Mouse (Mus musculus) heart, adult 2 months (tissue): ENCODE measurements at regions not wholly inside any gene's neighbourhood (a gene's known extent, or its start where the extent isn't known, plus 50 kb on each side); places are given as distances from the start of the nearest gene placed in this dataset.

Source experiments
- DNase-seq, 2 experiments: peaks; one replicate each; pipeline ENCODE4 v3.0.0; 2021
- H3K27ac ChIP-seq: fragments of 200-600 bp; 2 replicates; pipeline ENCODE4 v1.8.1; 2022
- H3K27me3 ChIP-seq: fragments of 200-500 bp; 2 replicates; pipeline ENCODE4 v1.6.1; 2012; ENCODE audit warnings: mild to moderate bottlenecking, low read length, inconsistent platforms, mixed read lengths; ENCODE audit not compliant: control insufficient read depth, insufficient read depth
- H3K36me3 ChIP-seq: fragments of 200-500 bp; 2 replicates; pipeline ENCODE4 v1.6.1; 2012; ENCODE audit warnings: low read length, inconsistent platforms; ENCODE audit not compliant: control insufficient read depth, insufficient read depth
- H3K4me1 ChIP-seq: fragments of 200-500 bp; 2 replicates; pipeline ENCODE4 v1.6.1; 2011; ENCODE audit warnings: low read length; ENCODE audit not compliant: control insufficient read depth, insufficient read depth
- H3K4me3 ChIP-seq: fragments of 200-600 bp; 2 replicates; pipeline ENCODE4 v1.8.1; 2022
- H3K79me2 ChIP-seq: fragments of 200-500 bp; replicated peaks from 2 replicates; pipeline ENCODE4 v1.6.1; 2012; ENCODE audit warnings: mild to moderate bottlenecking, inconsistent platforms, low read length, moderate library complexity, mixed read lengths; ENCODE audit not compliant: control insufficient read depth, insufficient read depth
- H3K9ac ChIP-seq: fragments of 200-500 bp; 2 replicates; pipeline ENCODE4 v1.6.1; 2012; ENCODE audit warnings: low read depth, mild to moderate bottlenecking, control low read depth, inconsistent platforms, low read length, mixed read lengths
- CTCF ChIP-seq: fragments of 200-600 bp; IDR thresholded peaks from 2 replicates; pipeline ENCODE4 v1.8.1; 2022; ENCODE audit warnings: antibody characterized with exemption, mild to moderate bottlenecking, moderate library complexity
- EP300 ChIP-seq: fragments of 200-500 bp; IDR thresholded peaks from 2 replicates; pipeline ENCODE4 v1.6.1; 2011; ENCODE audit warnings: low read depth, low read length, control low read depth; ENCODE audit not compliant: insufficient read depth
- POLR2A ChIP-seq: fragments of 200-500 bp; IDR thresholded peaks from 2 replicates; pipeline ENCODE4 v1.6.1; 2011; ENCODE audit warnings: mild to moderate bottlenecking, low read depth, low read length, control low read depth; ENCODE audit not compliant: insufficient read depth
- WGBS: fragments of 180-500 bp; shearing (Covaris S2); methylation state at CpG from one replicate; pipeline ENCODE4 v1.1.7; 2018; 5-methylcytosine and 5-hydroxymethylcytosine counted together
- intact Hi-C: fragments of 180-260 bp; cut with DNase I; formaldehyde crosslinking; loops from one replicate; pipeline ENCODE4 v1.15.1; 2025

DNA sequence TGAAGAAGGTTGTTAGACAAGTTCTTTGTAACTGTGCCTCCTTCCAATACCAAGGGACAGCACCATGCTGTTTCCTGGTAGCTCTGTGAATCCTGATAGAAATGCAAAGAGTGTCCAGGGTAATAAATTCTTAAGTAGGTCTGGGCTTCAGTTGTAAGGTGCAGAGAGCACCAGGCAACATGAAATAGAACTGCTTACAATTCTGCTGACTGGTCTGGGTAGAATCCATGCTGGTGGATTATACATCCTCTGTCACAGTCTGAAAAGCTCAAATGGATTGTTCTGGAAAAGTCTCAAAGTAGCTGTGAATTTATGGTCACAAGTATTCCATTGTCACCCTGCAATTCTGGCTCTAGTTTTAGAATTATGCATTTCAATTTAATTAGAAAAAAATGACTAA, 251.7 kb downstream of the Fam84b start:
- no peaks in the 10 kb centered on the region for H3K4me1 ChIP-seq
- H3K36me3 ChIP-seq: no peaks in the 10 kb centered on the region
- H3K9ac ChIP-seq: no peak overlapping the region
- intact Hi-C loops: no loop called here
- H3K27ac ChIP-seq: no peak overlapping the region
- no peak overlapping the region for H3K4me3 ChIP-seq
- DNase-seq: no peak
- no peak for TF ChIP-seq POLR2A
- H3K79me2 ChIP-seq: no peaks in the 10 kb centered on the region
- no peaks in the 10 kb centered on the region for H3K27me3 ChIP-seq

DNA sequence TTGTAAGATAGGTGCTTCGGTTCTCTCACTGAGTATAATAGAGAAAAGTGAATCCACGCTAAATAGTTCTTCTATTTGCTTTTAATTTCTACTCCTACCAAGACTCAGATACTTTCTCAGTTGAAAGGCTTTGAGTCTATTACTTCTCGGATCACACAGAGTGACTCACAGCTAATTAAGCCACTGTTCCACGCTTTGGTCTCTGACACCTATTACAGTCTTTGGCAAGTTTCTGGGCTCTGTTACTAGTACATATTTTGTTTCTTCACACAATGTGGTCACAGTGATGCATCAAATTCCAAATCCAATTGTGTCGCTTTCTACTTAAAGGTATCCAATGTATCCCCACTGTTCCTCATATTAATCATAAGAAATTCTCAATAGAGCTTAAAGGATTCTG, 276.5 kb downstream of the Fam84b start:
- no peak overlapping the region for H3K27ac ChIP-seq
- no peaks in the 10 kb centered on the region for H3K36me3 ChIP-seq
- DNase-seq: no peak
- WGBS: 76% methylated on average over 5 of the region's 5 CpGs
- no peaks in the 10 kb centered on the region for H3K27me3 ChIP-seq
- no peak overlapping the region for H3K9ac ChIP-seq
- TF ChIP-seq CTCF: no peak
- TF ChIP-seq EP300: no peak
- no peak for TF ChIP-seq POLR2A
- H3K4me1 ChIP-seq: no peaks in the 10 kb centered on the region
- H3K79me2 ChIP-seq: no peaks in the 10 kb centered on the region
- intact Hi-C loops: no loop called here
- H3K4me3 ChIP-seq: no peak overlapping the region

DNA sequence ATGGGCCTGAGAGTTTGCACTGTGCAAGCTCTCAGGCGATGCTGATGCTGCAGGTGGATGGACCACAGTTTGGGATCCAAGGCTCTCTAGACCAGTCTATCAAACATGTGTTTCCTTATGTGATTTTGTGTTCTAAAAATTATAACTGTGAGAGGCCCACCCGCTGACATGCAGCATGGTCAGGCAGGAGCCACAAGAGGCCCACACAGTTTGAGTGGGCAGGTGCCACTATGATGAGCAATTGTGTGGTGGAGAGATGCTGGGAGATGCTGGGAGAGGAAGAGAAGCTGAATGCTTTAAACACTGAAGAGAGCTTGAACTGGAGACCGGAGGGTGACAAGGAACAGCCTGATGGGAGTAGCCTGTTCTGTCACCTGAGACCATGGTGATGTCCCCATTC, 287.3 kb downstream of the Fam84b start:
- no peak overlapping the region for H3K9ac ChIP-seq
- no peaks in the 10 kb centered on the region for H3K79me2 ChIP-seq
- H3K27ac ChIP-seq: no peak overlapping the region
- no peaks in the 10 kb centered on the region for H3K36me3 ChIP-seq
- DNase-seq: no peak
- 95% methylated on average over 3 of the region's 3 CpGs for WGBS
- intact Hi-C loops: no loop called here
- H3K4me1 ChIP-seq: no peaks in the 10 kb centered on the region
- TF ChIP-seq CTCF (no peak), POLR2A (no peak), EP300 (no peak)
- H3K4me3 ChIP-seq: no peak overlapping the region
- H3K27me3 ChIP-seq: no peaks in the 10 kb centered on the region

DNA sequence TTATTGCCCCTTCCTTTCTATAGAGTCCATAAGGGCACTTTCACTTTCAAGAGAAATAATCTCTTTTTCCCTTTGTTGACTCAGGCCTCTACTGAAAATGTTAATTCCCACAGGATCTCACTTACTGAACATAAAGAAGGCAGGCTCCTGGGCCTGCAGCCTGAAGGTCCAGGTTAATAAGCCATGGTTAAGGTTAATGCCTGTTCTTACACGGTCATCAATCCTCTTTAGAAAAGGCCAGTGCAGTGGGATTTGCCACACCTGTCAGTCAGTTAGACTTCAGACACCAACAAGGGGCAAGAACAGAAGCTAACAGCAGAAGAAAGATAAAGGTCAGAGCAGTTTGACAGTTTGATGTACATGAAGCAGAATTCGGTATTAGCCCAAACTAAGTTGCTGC, 288.6 kb downstream of the Fam84b start:
- H3K4me1 ChIP-seq: no peaks in the 10 kb centered on the region
- no peak overlapping the region for H3K9ac ChIP-seq
- H3K36me3 ChIP-seq: no peaks in the 10 kb centered on the region
- intact Hi-C loops: no loop called here
- H3K79me2 ChIP-seq: no peaks in the 10 kb centered on the region
- no peak overlapping the region for H3K4me3 ChIP-seq
- no peak for TF ChIP-seq POLR2A
- TF ChIP-seq EP300: no peak
- TF ChIP-seq CTCF: no peak
- H3K27ac ChIP-seq: no peak overlapping the region
- DNase-seq: no peak
- WGBS: 74% methylated on average over 2 of the region's 2 CpGs
- no peaks in the 10 kb centered on the region for H3K27me3 ChIP-seq

DNA sequence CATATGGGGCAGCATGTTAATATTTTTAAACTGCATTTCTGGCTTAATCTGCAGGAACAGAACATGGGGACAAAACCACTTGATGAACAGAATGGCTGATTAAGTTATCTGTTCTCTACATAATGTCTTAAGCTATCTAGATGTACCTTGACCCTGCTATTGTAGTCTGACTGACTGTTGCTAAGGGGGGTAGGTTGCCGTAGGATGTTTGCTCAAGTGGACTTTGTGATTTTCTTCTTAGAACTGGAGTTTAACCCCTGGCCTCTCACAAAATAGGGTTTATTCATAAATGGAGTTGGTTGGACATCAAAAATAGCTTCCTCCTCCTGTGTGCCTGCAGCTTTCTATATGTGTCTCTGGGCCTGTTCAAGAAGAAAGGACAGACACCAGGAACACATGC, 292.9 kb downstream of the Fam84b start:
- no peaks in the 10 kb centered on the region for H3K27me3 ChIP-seq
- H3K9ac ChIP-seq: no peak overlapping the region
- no peak overlapping the region for H3K4me3 ChIP-seq
- intact Hi-C loops: no loop called here
- H3K27ac ChIP-seq: no peak overlapping the region
- no peaks in the 10 kb centered on the region for H3K36me3 ChIP-seq
- WGBS: 79% methylated on average over 1 of the region's 1 CpGs
- no peaks in the 10 kb centered on the region for H3K79me2 ChIP-seq
- H3K4me1 ChIP-seq: no peaks in the 10 kb centered on the region
- no peak for TF ChIP-seq POLR2A
- TF ChIP-seq EP300: no peak
- no peak for TF ChIP-seq CTCF
- no peak for DNase-seq

DNA sequence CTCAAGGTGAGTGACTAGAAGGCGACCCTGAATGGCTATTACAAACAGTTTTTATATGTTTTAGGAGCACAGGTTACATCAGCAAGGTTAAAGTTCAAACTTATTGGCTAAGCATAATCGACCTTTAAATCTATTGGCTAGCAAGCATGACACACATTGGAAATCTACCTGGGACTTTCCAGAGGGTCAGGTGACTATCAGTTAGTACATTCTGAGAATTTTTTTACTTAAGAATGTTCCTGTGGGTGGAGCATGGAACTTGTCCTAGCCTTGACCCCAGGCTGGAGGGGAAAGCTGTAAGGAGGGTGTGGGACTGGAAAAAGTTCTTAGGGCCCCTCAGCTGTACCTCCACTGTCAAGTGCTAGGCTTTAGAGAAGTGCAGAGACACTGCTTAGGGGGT, 297.9 kb downstream of the Fam84b start:
- TF ChIP-seq EP300: no peak
- WGBS: 78% methylated on average over 2 of the region's 2 CpGs

DNA sequence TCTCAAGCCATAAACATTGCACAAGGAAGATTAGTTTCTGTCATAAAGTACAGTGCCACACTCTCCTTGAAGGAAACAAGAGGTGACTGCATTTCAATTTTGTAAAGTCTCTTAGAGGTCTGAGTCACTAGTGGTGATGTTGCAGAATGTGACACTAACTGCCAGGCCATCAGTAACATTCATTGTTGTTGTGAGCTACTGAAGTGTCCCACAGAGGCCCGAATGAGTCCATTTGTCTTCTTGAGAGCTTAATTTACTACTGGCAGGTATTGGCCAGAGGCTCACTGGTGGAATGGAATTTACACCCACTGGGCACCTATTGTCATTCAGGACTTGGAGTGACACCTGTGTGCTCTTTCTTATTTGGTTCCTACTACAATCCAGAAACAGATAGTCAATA, 299.0 kb downstream of the Fam84b start:
- H3K79me2 ChIP-seq: no peaks in the 10 kb centered on the region
- no peak for DNase-seq
- H3K27ac ChIP-seq: no peak overlapping the region
- no peak overlapping the region for H3K4me3 ChIP-seq
- WGBS: 60% methylated on average over 1 of the region's 1 CpGs
- no peaks in the 10 kb centered on the region for H3K27me3 ChIP-seq
- no peaks in the 10 kb centered on the region for H3K4me1 ChIP-seq
- intact Hi-C loops: no loop called here
- no peak overlapping the region for H3K9ac ChIP-seq
- TF ChIP-seq EP300 (no peak), POLR2A (no peak), CTCF (no peak)
- H3K36me3 ChIP-seq: no peaks in the 10 kb centered on the region

More for the DNA sequence above, 297.9 kb downstream of the Fam84b start:
- Histone ChIP-seq H3K27ac (no peak overlapping the region), H3K79me2 (no peaks in the 10 kb centered on the region), H3K9ac (no peak overlapping the region), H3K27me3 (no peaks in the 10 kb centered on the region), H3K4me1 (no peaks in the 10 kb centered on the region), H3K36me3 (no peaks in the 10 kb centered on the region), H3K4me3 (no peak overlapping the region)
- no peak for DNase-seq
- intact Hi-C loops: no loop called here
